Mouse (Mus musculus): Measurements from ENCODE around the gene Macrod1. TPM values are rescaled to one million over a fixed set of nuclear protein-coding genes. Genes with fewer than 3 reads are reported as not detected.

Macrod1 gene
- polyA plus RNA-seq, 1 experiment: 22.2 TPM

DNA sequence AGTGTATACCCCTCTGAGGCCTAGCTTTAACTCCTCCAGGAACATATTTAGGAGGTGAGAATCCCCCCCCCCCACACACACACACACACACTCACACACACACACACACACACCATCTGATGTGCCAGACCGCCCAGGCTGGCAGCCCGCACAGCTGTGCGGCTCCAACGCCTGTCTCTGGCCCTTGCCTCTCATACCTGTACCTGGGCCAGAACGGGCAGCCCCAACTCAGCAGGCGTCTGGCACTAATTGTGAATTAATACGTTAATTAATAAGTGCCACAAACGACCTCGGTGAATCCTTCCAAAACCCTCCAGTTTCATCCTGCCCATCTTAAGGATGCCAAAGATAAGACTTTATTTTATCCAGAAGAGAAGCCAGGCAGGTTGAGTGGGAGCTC, 76.8 kb downstream of the Macrod1 start:
- H3K4me3 ChIP-seq (ENCODE audit: insufficient read depth, low read length): no peak overlapping the region
- peaks cover 16% of the 10 kb centered on the region for H3K4me1 ChIP-seq (ENCODE audit: control insufficient read depth, insufficient read depth, low read length)
- H3K27ac ChIP-seq (ENCODE audit: insufficient read depth, low read length): no peak overlapping the region
- TF ChIP-seq CTCF (IDR thresholded peaks at IDR 0.05; ENCODE audit: extremely low read depth, insufficient read depth, low read length) (no peak), POLR2A (IDR thresholded peaks at IDR 0.05; ENCODE audit: extremely low read depth, insufficient read depth, low read length) (no peak)

DNA sequence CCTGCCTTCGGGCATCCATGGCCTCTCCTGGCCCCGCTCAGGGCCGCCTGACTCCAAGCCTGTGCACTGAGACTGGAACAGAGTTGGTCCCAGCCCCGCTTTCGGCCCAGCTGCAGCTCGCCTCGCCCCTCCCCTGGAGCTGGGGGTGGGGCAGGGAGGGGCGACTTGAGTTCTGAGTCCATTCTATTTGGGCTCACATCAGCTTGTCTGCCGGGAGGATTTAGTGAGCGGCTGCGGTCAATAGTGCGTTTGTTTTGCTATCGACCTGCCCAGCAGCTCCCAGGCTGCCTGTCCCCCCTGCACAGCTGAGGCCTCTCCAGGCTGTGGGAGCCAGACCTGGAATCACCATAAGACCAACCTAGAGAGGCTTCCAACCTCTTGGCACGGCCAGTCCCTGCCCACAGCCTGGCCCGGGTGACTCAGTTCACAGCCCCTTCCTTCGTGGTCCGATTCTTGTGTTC, 78.1 kb downstream of the Macrod1 start:
- peak overlapping the region; percentile 63; the same call in 1 of the 2 replicates for H3K27ac ChIP-seq (ENCODE audit: insufficient read depth, low read length)
- H3K4me1 ChIP-seq (ENCODE audit: control insufficient read depth, insufficient read depth, low read length): peaks cover 16% of the 10 kb centered on the region
- no peak overlapping the region for H3K4me3 ChIP-seq (ENCODE audit: insufficient read depth, low read length)
- no peak for TF ChIP-seq POLR2A (IDR thresholded peaks at IDR 0.05; ENCODE audit: extremely low read depth, insufficient read depth, low read length)
- TF ChIP-seq CTCF (IDR thresholded peaks at IDR 0.05; ENCODE audit: extremely low read depth, insufficient read depth, low read length): no peak

DNA sequence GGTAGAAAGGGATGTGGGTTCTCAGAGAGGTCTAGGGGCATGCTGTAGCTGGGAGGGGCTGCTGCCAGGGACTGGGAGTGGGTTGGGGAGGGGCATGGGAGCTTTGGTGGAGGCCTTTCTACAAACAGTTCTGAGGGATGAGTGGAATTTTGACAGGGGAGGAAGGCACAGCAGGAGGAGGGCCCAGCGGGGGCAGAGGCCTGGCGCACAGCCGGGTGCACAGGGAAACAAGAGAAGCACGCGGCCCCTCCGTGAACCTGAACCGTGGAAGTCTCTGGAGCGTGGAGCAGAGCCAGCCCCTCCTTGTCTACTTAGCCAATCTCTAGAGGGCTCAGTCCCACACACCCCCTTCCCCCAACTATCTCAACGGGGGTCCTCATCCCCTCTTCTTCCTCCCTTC, 78.9 kb downstream of the Macrod1 start:
- Histone ChIP-seq H3K4me1 (ENCODE audit: control insufficient read depth, insufficient read depth, low read length) (peaks cover 12% of the 10 kb centered on the region), H3K4me3 (ENCODE audit: insufficient read depth, low read length) (no peak overlapping the region), H3K27ac (ENCODE audit: insufficient read depth, low read length) (peak overlapping the region; percentile 63; the same call in 1 of the 2 replicates)
- TF ChIP-seq POLR2A (IDR thresholded peaks at IDR 0.05; ENCODE audit: extremely low read depth, insufficient read depth, low read length) (no peak), CTCF (IDR thresholded peaks at IDR 0.05; ENCODE audit: extremely low read depth, insufficient read depth, low read length) (no peak)

DNA sequence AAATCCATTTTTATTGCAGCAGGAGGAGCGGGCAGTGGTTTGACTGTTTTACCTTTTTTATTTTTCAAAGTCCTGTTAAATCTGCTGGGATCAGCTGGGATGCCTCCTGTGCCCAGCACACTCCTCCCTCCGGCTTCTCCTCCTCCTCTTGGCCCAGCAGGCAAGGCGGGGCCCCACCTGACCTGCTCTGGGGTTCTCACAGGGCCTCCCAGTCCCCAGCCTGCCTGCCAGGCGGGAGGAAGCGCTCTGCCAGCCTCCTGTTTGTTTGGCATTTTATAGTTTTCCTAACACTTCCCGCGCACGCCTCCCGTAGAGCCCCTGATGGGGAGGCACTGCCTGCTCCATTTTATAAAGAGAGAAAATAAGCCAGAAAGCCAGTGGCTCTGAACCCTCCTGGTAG, 79.4 kb downstream of the Macrod1 start:
- TF ChIP-seq CTCF (IDR thresholded peaks at IDR 0.05; ENCODE audit: extremely low read depth, insufficient read depth, low read length) (no peak), POLR2A (IDR thresholded peaks at IDR 0.05; ENCODE audit: extremely low read depth, insufficient read depth, low read length) (no peak)
- no peak overlapping the region; the same call in 1 of the 2 replicates for H3K27ac ChIP-seq (ENCODE audit: insufficient read depth, low read length)
- H3K4me1 ChIP-seq (ENCODE audit: control insufficient read depth, insufficient read depth, low read length): peaks cover 15% of the 10 kb centered on the region
- no peak overlapping the region for H3K4me3 ChIP-seq (ENCODE audit: insufficient read depth, low read length)

DNA sequence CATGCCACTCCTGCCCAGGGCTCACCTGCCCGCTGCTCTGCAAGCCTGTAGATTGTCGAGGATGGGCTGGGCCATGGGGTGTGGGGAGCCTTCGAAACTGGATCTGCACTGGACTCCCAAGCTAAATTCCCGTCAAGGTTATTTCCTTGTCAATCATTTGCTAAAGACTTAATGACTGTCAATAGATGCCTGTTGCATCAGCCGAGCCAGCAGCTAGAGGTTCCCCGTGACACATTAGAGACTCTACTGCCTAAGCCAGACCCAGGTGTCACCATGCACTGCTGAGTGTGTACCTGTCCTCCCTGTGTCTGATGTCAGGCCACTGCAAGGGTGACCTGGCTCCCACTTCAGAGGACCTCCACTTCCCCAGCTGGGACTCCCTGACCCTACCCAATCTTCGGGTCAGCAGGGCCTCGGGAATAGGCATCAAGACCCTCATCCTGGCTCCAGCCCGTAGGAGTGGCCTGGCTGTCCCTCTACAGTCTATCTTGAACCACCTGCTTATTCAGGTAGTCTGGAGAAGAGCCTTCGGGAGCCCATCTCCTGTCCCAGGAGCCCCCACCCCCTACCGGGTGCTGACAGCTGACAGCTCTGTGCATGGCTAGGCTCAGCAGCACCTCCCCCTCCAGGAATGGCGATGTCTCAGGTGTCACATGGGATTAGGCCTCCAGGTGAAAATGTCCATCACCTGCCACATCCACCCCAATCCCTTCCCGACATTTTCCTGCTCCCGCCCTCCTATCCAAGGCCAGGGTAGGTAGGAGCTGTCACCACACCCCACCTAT, 80.3 kb downstream of the Macrod1 start:
- no peak overlapping the region for H3K27ac ChIP-seq (ENCODE audit: insufficient read depth, low read length)
- TF ChIP-seq CTCF (IDR thresholded peaks at IDR 0.05; ENCODE audit: extremely low read depth, insufficient read depth, low read length): no peak
- no peak for TF ChIP-seq POLR2A (IDR thresholded peaks at IDR 0.05; ENCODE audit: extremely low read depth, insufficient read depth, low read length)
- H3K4me1 ChIP-seq (ENCODE audit: control insufficient read depth, insufficient read depth, low read length): peaks cover 19% of the 10 kb centered on the region
- H3K4me3 ChIP-seq (ENCODE audit: insufficient read depth, low read length): no peak overlapping the region

DNA sequence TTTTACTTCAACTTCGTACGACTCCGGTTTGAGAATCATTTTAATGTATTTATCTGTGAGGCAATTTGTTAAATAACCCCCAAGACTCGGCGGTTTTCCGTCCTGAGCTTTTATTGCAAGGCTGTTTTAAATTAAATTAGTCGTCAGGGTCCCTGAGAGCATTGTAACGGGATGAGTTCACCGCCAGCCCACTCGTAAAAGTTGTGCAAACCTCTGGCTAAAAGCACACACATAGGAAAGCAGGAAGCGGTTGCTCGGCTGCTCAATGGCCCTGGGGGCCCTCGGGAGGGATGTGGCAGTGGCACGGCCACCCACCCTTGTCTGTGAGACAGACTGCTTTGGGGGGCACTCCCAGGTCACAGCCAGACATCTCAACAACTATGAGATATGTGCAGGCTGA, 81.7 kb downstream of the Macrod1 start:
- Histone ChIP-seq H3K27ac (ENCODE audit: insufficient read depth, low read length) (no peak overlapping the region), H3K4me3 (ENCODE audit: insufficient read depth, low read length) (no peak overlapping the region), H3K4me1 (ENCODE audit: control insufficient read depth, insufficient read depth, low read length) (peaks cover 19% of the 10 kb centered on the region)
- no peak for TF ChIP-seq POLR2A (IDR thresholded peaks at IDR 0.05; ENCODE audit: extremely low read depth, insufficient read depth, low read length)
- TF ChIP-seq CTCF (IDR thresholded peaks at IDR 0.05; ENCODE audit: extremely low read depth, insufficient read depth, low read length): no peak

DNA sequence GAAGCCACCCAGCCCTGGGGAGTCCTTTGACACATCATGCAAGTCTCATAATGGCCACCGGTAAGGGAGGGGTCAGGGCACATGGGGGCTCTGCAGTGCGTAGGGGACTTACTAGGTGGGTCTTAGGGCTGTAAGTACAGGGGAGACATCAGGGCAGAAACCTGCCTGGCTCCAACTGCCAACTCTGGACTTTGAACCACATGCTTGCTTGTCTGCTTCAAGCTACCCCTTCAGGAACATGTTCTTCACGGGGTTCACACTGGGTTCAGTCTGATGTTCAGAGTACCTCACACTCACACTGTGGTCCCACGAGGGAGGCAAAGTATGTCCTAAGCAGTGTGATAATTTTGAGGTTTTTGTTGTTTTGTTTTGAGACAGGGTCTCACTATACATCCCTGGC, 82.7 kb downstream of the Macrod1 start:
- peaks cover 15% of the 10 kb centered on the region for H3K4me1 ChIP-seq (ENCODE audit: control insufficient read depth, insufficient read depth, low read length)
- TF ChIP-seq POLR2A (IDR thresholded peaks at IDR 0.05; ENCODE audit: extremely low read depth, insufficient read depth, low read length) (no peak), CTCF (IDR thresholded peaks at IDR 0.05; ENCODE audit: extremely low read depth, insufficient read depth, low read length) (no peak)
- no peak overlapping the region for H3K4me3 ChIP-seq (ENCODE audit: insufficient read depth, low read length)
- no peak overlapping the region for H3K27ac ChIP-seq (ENCODE audit: insufficient read depth, low read length)

DNA sequence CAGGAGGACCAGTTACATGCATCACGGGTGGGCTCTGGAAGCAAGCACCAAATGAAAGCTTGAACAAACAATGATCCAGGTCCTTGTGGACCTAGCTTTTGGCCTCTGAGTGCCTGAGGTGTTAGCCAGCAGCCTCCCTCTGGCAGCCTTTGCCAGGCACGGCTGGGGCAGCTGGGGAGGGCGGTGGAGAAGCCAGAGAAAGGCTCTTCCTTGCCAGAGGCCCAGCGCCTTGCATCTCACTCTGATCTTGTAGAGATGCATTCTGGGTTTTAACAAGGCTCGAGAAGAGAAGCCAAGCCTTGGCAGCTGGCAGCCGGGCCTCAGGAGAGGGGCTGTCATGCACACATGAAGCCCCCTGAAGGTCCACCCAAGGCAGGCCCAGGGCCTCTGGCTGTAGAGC, 83.8 kb downstream of the Macrod1 start:
- TF ChIP-seq CTCF (IDR thresholded peaks at IDR 0.05; ENCODE audit: extremely low read depth, insufficient read depth, low read length): no peak
- no peak for TF ChIP-seq POLR2A (IDR thresholded peaks at IDR 0.05; ENCODE audit: extremely low read depth, insufficient read depth, low read length)
- H3K27ac ChIP-seq (ENCODE audit: insufficient read depth, low read length): peak overlapping the region; percentile 9; the same call in 1 of the 2 replicates
- peaks cover 13% of the 10 kb centered on the region for H3K4me1 ChIP-seq (ENCODE audit: control insufficient read depth, insufficient read depth, low read length)
- no peak overlapping the region for H3K4me3 ChIP-seq (ENCODE audit: insufficient read depth, low read length)

DNA sequence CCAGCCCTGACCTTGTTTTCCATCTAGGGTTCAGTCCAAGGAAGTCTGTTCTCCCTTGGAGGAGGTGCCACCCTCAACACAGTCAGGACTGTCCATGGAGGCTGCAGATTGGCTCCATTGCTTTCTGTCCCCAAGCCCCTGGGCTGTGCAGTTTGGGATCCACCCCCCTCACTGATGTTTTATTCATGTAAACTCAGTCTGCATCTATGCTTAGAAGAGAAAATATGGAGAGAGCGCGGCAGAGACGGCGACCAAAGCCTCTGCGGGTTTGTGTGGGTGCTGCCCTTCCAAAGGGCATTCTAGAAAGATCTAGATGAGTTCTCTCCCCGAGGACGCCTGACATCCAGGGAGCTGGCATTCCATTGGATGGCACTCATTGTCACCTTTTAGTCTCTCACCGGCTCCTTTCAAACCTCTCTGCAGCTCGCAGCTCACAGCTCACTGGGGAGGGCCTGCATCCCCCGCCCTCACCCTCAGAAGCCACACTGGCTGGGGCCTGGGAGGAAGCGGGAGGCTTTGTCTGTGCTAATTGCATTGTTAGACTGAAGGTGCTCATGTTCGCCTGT, 84.3 kb downstream of the Macrod1 start:
- H3K4me1 ChIP-seq (ENCODE audit: control insufficient read depth, insufficient read depth, low read length): peaks cover 13% of the 10 kb centered on the region
- TF ChIP-seq CTCF (IDR thresholded peaks at IDR 0.05; ENCODE audit: extremely low read depth, insufficient read depth, low read length) (no peak), POLR2A (IDR thresholded peaks at IDR 0.05; ENCODE audit: extremely low read depth, insufficient read depth, low read length) (no peak)

More for the DNA sequence above, 84.3 kb downstream of the Macrod1 start:
- H3K27ac ChIP-seq (ENCODE audit: insufficient read depth, low read length): peak overlapping the region; percentile 60
- H3K4me3 ChIP-seq (ENCODE audit: insufficient read depth, low read length): no peak overlapping the region
